Mouse (Mus musculus) heart, embryonic 14.5 days (tissue): Measurements from ENCODE around the gene Zfp846. TPM values are rescaled to one million over a fixed set of nuclear protein-coding genes. Genes with fewer than 3 reads are reported as not detected.
"Not testable (repeated sequence)": the region's sequence is repeated elsewhere in the genome, so short reads cannot be mapped to it uniquely, and the experiment has no call there.

Source experiments
- ATAC-seq: fragments of 200-750 bp; cut with Nextera tagmentation; 2 replicates; pipeline ENCODE4 v1.8.0; 2017; ENCODE audit warnings: low read depth, moderate TSS enrichment; ENCODE audit not compliant: insufficient number of reproducible peaks, insufficient read depth, low FRiP score
- H3K27ac ChIP-seq, 2 experiments: fragments of 200-500 bp in 1 of 2; fragments of 300-500 bp in 1 of 2; sonication (generic) in 1 of 2; replicated peaks in 1 of 2; 2 replicates each; pipeline ENCODE4 v1.5.1; 2012 to 2014; ENCODE audit warnings: low read depth in 2 of 2, low read length in 2 of 2, control low read depth in 1 of 2, mild to moderate bottlenecking in 1 of 2, mixed read lengths in 1 of 2; ENCODE audit not compliant: control insufficient read depth in 1 of 2, insufficient read depth in 1 of 2
- H3K27me3 ChIP-seq: fragments of 300-500 bp; sonication (generic); 2 replicates; pipeline ENCODE4 v1.6.1; 2014; ENCODE audit warnings: mild to moderate bottlenecking, low read length, control low read depth; ENCODE audit not compliant: control insufficient read depth, insufficient read depth
- H3K36me3 ChIP-seq: fragments of 300-500 bp; sonication (generic); 2 replicates; pipeline ENCODE4 v1.6.1; 2014; ENCODE audit warnings: mild to moderate bottlenecking, control low read depth, low read length, mixed read lengths; ENCODE audit not compliant: control insufficient read depth, insufficient read depth
- H3K4me1 ChIP-seq, 2 experiments: fragments of 200-500 bp in 1 of 2; fragments of 300-500 bp in 1 of 2; sonication (generic) in 1 of 2; 2 replicates each; pipeline ENCODE4 v1.6.1; 2012 to 2014; ENCODE audit warnings: low read length in 2 of 2, control low read depth in 1 of 2, mixed read lengths in 1 of 2; ENCODE audit not compliant: control insufficient read depth in 2 of 2, insufficient read depth in 2 of 2
- H3K4me2 ChIP-seq: fragments of 300-500 bp; sonication (generic); 2 replicates; pipeline ENCODE4 v1.6.1; 2014; ENCODE audit warnings: mild to moderate bottlenecking, low read length
- H3K4me3 ChIP-seq, 2 experiments: fragments of 200-500 bp in 1 of 2; fragments of 300-500 bp in 1 of 2; sonication (generic) in 1 of 2; 2 replicates each; pipeline ENCODE4 v1.5.1; 2012 to 2014; ENCODE audit warnings: low read length in 2 of 2, mild to moderate bottlenecking in 2 of 2, control low read depth in 1 of 2, low read depth in 1 of 2, moderate library complexity in 1 of 2; ENCODE audit not compliant: control insufficient read depth in 1 of 2, insufficient read depth in 1 of 2
- H3K9ac ChIP-seq: fragments of 300-500 bp; sonication (generic); 2 replicates; pipeline ENCODE4 v1.6.1; 2014; ENCODE audit warnings: mild to moderate bottlenecking, low read length
- H3K9me3 ChIP-seq: fragments of 300-500 bp; sonication (generic); 2 replicates; pipeline ENCODE4 v1.6.1; 2016; ENCODE audit warnings: low read length, control low read depth; ENCODE audit not compliant: control insufficient read depth
- WGBS: fragments of 180-500 bp; shearing (Covaris S2); extraction: QIAGEN DNeasy Blood & Tissue Kit; methylation state at CpG from one replicate; pipeline ENCODE4 v1.1.7; 2014; 5-methylcytosine and 5-hydroxymethylcytosine counted together
- polyA plus RNA-seq: library from polyadenylated mRNA; unstranded; fragments of >200 nt; fragmentation: Nextera tagmentation; extraction: Ambion mirVana; gene quantifications from 2 replicates; pipeline ENCODE4 v1.2.1, GENCODE M21; 2014

Gene Zfp846
- polyA plus RNA-seq, 1 experiment from 2014 or later = 11.8 TPM

DNA sequence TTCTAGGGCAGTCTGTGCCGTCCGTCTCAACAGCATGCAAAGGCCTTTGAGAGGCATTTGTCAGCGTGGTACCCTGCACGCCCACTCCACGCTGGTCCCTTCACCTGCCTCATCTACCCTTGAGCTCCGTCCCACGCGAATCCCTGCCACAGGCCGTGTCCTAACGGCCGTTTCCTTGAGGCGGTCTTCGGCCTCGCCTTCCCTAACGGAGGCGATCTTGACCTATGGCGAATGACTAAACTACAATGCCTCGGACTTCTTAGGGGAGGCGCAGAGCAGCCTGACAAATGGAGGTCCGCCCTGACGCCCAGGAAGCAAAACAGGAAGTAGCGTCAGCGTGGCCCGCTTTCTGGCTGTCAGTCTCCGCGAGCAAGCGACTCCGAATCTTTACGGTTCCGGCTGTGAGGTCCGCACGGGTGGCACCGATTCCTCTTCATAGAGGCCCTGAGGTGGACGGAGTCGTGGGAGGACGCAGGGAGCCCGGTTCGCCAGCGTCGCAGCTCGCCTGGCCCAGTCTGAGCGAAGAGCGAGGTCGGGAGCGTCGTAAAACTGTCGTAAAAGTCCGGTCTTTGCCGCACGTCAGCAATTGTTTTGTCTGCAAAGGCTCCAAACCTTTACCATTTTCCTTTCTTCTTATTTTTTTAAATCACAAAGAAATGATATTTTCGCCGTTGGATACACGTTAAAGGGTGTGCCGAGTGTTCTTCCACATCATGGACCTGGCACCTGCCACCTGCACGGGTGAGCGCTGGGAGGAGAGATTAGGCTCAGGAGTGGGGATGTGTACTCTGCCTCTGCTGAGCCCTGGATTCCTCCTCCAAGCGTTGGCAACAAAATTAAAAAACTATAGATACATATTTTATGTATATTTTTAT is 26.2 kb downstream of the Zfp846 start:
- under 1% methylated on average over 57 of the region's 57 CpGs for WGBS

DNA sequence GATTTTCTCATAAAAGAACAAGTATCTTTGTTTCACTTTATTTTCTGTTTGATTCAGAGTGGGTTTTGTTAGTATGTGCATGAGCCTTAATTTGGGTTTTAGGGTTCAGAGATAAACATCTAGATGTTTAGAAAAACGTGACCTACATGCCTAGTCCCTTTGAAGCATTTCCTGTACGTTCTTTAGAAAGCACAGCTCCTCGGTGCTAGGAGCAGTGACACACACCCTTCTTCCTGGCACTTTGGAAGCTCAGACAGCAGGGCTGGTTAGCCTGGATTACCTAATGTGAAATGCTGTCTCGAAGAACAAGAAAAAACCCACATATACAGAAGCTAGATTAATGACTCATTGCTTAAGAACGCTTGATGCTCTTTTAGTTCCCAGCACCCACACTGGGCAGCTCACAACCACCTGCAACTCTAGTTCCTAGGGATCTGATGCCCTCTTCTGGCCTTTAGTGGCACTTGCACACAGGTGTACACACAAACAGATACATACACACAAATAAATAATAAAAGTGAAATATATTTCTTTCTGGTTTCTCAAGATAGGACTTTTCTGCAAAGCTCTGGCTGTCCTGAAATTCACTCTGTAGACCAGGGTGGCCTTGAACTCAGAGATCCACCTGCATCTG is 28.9 kb downstream of the Zfp846 start:
- no peak overlapping the region for H3K27ac ChIP-seq
- WGBS = 80% methylated on average over 5 of the region's 5 CpGs
- no peak for ATAC-seq
- H3K4me2 ChIP-seq = no peak overlapping the region
- H3K4me3 ChIP-seq = no peak overlapping the region
- peaks cover 4% of the 10 kb centered on the region; the same call in 1 of the 2 replicates for H3K9me3 ChIP-seq
- H3K4me1 ChIP-seq = 0 out of 4 replicates have a peak, but pooled peaks cover 0 to 7% of the 10 kb centered on the region in 2 experiments
- no peaks in the 10 kb centered on the region for H3K36me3 ChIP-seq
- H3K9ac ChIP-seq = no peak overlapping the region
- no peaks in the 10 kb centered on the region for H3K27me3 ChIP-seq

More for the DNA sequence above, 26.2 kb downstream of the Zfp846 start:
- H3K36me3 ChIP-seq = no peaks in the 10 kb centered on the region
- no peaks in the 10 kb centered on the region for H3K27me3 ChIP-seq
- peak; percentile 72 for ATAC-seq
- peak overlapping the region; percentile 90 to 99 for H3K27ac ChIP-seq
- H3K9me3 ChIP-seq = peaks cover 4% of the 10 kb centered on the region; the same call in 1 of the 2 replicates
- peak overlapping the region; percentile 85 for H3K4me2 ChIP-seq
- H3K4me1 ChIP-seq = 0 out of 4 replicates have a peak, but pooled peaks cover 0 to 7% of the 10 kb centered on the region in 2 experiments
- H3K4me3 ChIP-seq = peak overlapping the region; percentile 57 to 97
- H3K9ac ChIP-seq = peak overlapping the region; percentile 78

DNA sequence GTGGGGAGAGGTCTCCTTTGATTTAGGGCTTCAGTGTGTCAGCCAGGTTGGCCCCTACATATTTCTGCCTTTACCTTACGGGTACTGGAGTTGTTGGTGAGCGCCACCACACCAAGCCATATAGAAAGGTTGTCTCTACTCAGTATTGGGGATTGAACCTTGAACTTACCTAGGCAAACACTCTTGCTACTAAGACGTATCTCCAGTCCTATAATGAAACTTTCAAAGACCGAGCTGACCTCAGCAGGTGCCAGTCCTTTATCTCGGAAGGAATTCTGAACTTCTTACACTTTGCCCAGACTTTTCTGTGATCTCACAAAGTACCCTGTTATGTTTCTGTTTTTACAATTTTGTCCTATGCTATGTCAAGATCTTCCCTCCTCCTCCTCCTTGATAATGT is 30.9 kb downstream of the Zfp846 start:
- Histone ChIP-seq H3K9me3 (peaks cover 4% of the 10 kb centered on the region; the same call in 1 of the 2 replicates), H3K4me3 (no peak overlapping the region), H3K27me3 (no peaks in the 10 kb centered on the region), H3K4me2 (no peak overlapping the region), H3K36me3 (no peaks in the 10 kb centered on the region), H3K9ac (no peak overlapping the region), H3K27ac (no peak overlapping the region), H3K4me1 (no peaks in the 10 kb centered on the region)
- WGBS = 73% methylated on average over 5 of the region's 5 CpGs
- ATAC-seq = no peak

DNA sequence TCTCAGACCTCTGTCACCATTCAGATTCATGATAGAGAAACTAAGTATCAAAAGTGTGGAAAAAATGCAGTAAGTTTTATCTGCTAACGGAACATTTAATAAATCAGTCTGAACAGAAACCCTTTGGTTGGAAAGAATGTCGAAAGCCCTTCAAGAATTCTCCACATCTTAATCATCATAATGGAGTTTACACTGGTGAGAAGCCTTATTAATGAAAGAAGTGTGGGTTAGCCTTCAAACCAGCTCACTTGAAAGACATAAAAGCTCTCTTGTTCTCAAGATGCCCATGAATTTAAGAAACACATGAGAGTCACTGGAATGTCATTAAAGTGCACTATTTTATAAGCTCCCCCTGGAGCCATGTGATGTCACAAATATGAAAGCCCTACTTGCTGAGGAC is 35.6 kb downstream of the Zfp846 start:
- Histone ChIP-seq H3K4me3 (no peak overlapping the region), H3K27me3 (no peaks in the 10 kb centered on the region), H3K27ac (no peak overlapping the region), H3K36me3 (peaks cover 15% of the 10 kb centered on the region; the same call in 1 of the 2 replicates), H3K9ac (no peak overlapping the region), H3K9me3 (no peaks in the 10 kb centered on the region), H3K4me2 (no peak overlapping the region), H3K4me1 (no peaks in the 10 kb centered on the region)
- WGBS = 80% methylated on average over 2 of the region's 2 CpGs
- no peak for ATAC-seq

DNA sequence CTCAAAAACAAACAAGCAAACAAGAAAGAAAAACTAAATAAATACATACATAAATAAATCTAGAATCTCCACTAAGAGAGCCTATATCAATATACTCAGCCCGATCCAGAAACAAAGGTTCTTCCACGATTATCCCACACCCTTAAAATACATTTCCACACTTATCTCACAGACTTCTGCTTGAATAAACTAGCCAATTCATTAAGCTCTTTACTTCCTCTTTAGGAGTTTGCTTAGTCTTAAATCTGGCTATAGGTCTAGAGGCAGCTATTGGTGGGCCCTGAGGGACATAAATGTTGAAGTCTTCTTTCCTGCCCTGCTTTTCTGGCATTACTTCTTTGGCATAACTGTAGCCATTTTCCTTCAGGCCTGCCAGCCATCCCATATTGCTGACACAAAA is 50.2 kb downstream of the Zfp846 start:
- Histone ChIP-seq H3K4me2 (no peak overlapping the region), H3K9me3 (no peaks in the 10 kb centered on the region), H3K4me3 (no peak overlapping the region), H3K4me1 (no peaks in the 10 kb centered on the region), H3K9ac (no peak overlapping the region), H3K27ac (no peak overlapping the region), H3K36me3 (peaks cover 4% of the 10 kb centered on the region), H3K27me3 (no peaks in the 10 kb centered on the region)
- no peak for ATAC-seq
- WGBS = 93% methylated on average over 2 of the region's 2 CpGs

DNA sequence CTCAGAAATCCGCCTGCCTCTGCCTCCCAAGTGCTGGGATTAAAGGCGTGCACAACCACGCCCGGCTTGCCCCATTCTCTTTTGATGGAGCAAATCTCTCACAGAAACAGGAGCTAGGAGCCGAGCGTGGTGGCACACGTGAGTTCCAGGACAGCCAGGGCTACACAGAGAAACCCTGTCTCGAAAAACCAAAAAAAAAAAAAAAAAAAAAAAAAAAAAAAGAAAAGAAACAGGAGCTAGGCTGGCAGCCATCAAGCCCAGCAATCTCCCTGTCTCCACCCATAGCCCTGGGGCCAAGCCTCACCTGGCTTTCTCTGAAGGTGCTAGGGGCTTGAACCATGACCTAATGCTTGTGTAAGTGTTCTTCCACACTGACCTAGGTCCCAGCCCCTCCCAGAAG is 54.6 kb downstream of the Zfp846 start:
- H3K4me1 ChIP-seq, H3K4me2 ChIP-seq, H3K9ac ChIP-seq, H3K27ac ChIP-seq, H3K4me3 ChIP-seq, H3K27me3 ChIP-seq, ATAC-seq, H3K9me3 ChIP-seq: not testable (repeated sequence)
- H3K36me3 ChIP-seq = peaks cover 32% of the 10 kb centered on the region
- whole genome bisulfite sequencing = 91% methylated on average over 8 of the region's 8 CpGs

DNA sequence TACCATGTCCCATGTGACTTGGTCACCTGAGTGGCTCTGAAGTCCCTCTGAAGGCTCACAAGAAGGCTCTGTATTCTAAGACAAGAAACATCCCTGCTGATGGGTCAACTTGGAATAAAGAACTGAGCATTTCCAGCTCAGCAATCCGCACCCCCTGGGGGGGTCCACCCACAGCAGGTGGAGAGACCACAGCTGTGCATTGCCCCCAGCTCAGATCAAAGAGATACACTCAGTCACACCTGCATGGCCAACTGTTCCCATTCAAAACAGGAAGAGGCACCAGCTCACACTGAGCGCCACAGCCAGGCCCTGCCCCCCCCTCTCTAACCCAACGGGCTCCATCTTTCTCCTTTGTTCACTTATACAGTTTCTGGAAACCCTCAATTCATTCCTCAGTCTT is 55.2 kb downstream of the Zfp846 start:
- no peak for ATAC-seq
- Histone ChIP-seq H3K27ac (no peak overlapping the region), H3K36me3 (peaks cover 32% of the 10 kb centered on the region), H3K9me3 (no peaks in the 10 kb centered on the region), H3K4me1 (peaks cover 3 to 8% of the 10 kb centered on the region in 2 experiments), H3K4me3 (no peak overlapping the region), H3K4me2 (no peak overlapping the region), H3K27me3 (no peaks in the 10 kb centered on the region), H3K9ac (no peak overlapping the region)
- WGBS = 82% methylated on average over 3 of the region's 3 CpGs
